Mouse (Mus musculus): ENCODE measurements around the gene Arfgef2.

DNA sequence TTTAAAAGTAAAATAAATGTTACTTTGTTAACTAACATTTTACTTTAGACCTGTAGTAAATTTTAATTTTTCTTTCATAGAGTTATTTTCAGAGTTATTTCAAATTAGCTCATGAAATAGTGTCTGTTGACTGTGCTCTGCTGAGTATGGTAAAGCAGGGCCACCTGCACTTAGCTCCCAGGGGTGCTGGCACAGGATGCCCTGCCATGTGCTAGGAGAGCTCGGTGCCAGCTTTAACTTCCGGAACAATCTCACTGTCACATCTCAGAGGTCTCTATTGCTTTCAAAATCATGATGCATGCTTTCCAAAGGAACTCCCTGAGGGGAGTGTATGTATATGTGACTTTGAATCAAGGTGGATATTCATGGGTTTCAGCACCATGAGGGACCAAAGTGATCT, 130.8 kb downstream of the Arfgef2 start:
- TF ChIP-seq GATA1 (IDR thresholded peaks at IDR 0.05; ENCODE audit: borderline replicate concordance, low read length) = no peak
- TF ChIP-seq FLI1 (IDR thresholded peaks at IDR 0.05; ENCODE audit: low read length) = no peak
